Mouse (Mus musculus) CH12.LX (cell line): ENCODE measurements around the gene Ndufs4. TPM values are rescaled to one million over a fixed set of nuclear protein-coding genes. Genes with fewer than 3 reads are reported as not detected.

Experiments
- DNase-seq: peaks from one replicate; pipeline ENCODE4 v3.0.0-alpha.2; 2013; ENCODE audit errors: extremely low read depth
- H3K27ac ChIP-seq: 2 replicates; pipeline ENCODE4 v1.5.1; 2012; ENCODE audit warnings: low read depth, mild to moderate bottlenecking, control low read depth, moderate library complexity; ENCODE audit not compliant: insufficient read depth
- H3K27me3 ChIP-seq: replicated peaks from 2 replicates; pipeline ENCODE3; 2012; ENCODE audit warnings: inconsistent platforms
- H3K36me3 ChIP-seq, 2 experiments: replicated peaks in 1 of 2; 2 replicates each; pipeline versions ENCODE3 to v1.6.1; 2012; ENCODE audit warnings: inconsistent platforms in 1 of 2, low read length in 1 of 2, mild to moderate bottlenecking in 1 of 2, mixed read lengths in 1 of 2, moderate library complexity in 1 of 2; ENCODE audit not compliant: control insufficient read depth in 1 of 2, insufficient read depth in 1 of 2
- H3K4me1 ChIP-seq, 2 experiments: 2 replicates each; pipeline ENCODE4 v1.6.1; 2012; ENCODE audit warnings: inconsistent platforms in 1 of 2, moderate library complexity in 1 of 2; ENCODE audit not compliant: insufficient read depth in 2 of 2, control insufficient read depth in 1 of 2
- H3K4me2 ChIP-seq: 2 replicates; pipeline ENCODE4 v1.6.1; 2012; ENCODE audit warnings: low read depth, mild to moderate bottlenecking, control low read depth; ENCODE audit not compliant: poor library complexity, insufficient read depth, severe bottlenecking
- H3K4me3 ChIP-seq, 3 experiments: fragments of 150-350 bp in 1 of 3; sonication (generic) in 1 of 3; replicated peaks in 1 of 3; 2 replicates each; pipeline versions ENCODE3 to v1.5.1; 2011 to 2012; ENCODE audit warnings: low read depth in 2 of 3, low read length in 2 of 3, mild to moderate bottlenecking in 2 of 3, moderate library complexity in 2 of 3, control low read depth in 1 of 3, improper control_type of control experiment in 1 of 3, inconsistent platforms in 1 of 3, mixed read lengths in 1 of 3; ENCODE audit not compliant: poor library complexity in 1 of 3
- H3K79me2 ChIP-seq: replicated peaks from 2 replicates; pipeline ENCODE4 v1.6.1; 2012; ENCODE audit warnings: mild to moderate bottlenecking, moderate library complexity; ENCODE audit not compliant: control insufficient read depth, poor library complexity, insufficient read depth, severe bottlenecking; ENCODE audit errors: extremely low read depth
- H3K9ac ChIP-seq: 2 replicates; pipeline ENCODE4 v1.6.1; 2012; ENCODE audit warnings: low read depth, mild to moderate bottlenecking, control low read depth, moderate library complexity; ENCODE audit not compliant: insufficient read depth
- H3K9me3 ChIP-seq: replicated peaks from 2 replicates; pipeline ENCODE3; 2012; ENCODE audit warnings: low read length, inconsistent platforms, mixed read lengths
- BHLHE40 ChIP-seq: IDR thresholded peaks from 2 replicates; pipeline ENCODE4 v1.6.1; 2011; ENCODE audit warnings: mild to moderate bottlenecking, low read depth, low read length, improper control_type of control experiment
- E2F4 ChIP-seq: IDR thresholded peaks from 2 replicates; pipeline ENCODE4 v1.6.1; 2011; ENCODE audit warnings: low read depth, low read length, improper control_type of control experiment; ENCODE audit not compliant: insufficient replicate concordance
- ELF1 ChIP-seq: IDR thresholded peaks from 2 replicates; pipeline ENCODE4 v1.6.1; 2014; ENCODE audit warnings: low read depth, mild to moderate bottlenecking, inconsistent platforms, low read length, improper control_type of control experiment
- JUN ChIP-seq: IDR thresholded peaks from 2 replicates; pipeline ENCODE4 v1.6.1; 2011; ENCODE audit warnings: low read depth, mild to moderate bottlenecking, low read length, improper control_type of control experiment, moderate library complexity; ENCODE audit not compliant: insufficient read depth
- KAT2A ChIP-seq: IDR thresholded peaks from 2 replicates; pipeline ENCODE4 v1.6.1; 2012; ENCODE audit warnings: low read length, improper control_type of control experiment, inconsistent platforms; ENCODE audit not compliant: insufficient replicate concordance
- MEF2A ChIP-seq: IDR thresholded peaks from 2 replicates; pipeline ENCODE4 v1.6.1; 2014; ENCODE audit warnings: low read depth, mild to moderate bottlenecking, inconsistent platforms, low read length, improper control_type of control experiment, borderline replicate concordance
- MYC ChIP-seq: IDR thresholded peaks from 2 replicates; pipeline ENCODE4 v1.6.1; 2011; ENCODE audit warnings: low read depth, mild to moderate bottlenecking, improper control_type of control experiment, low read length
- RAD21 ChIP-seq: IDR thresholded peaks from 2 replicates; pipeline ENCODE4 v1.6.1; 2011; ENCODE audit warnings: low read depth, mild to moderate bottlenecking, low read length, improper control_type of control experiment, moderate library complexity
- TCF12 ChIP-seq: IDR thresholded peaks from 2 replicates; pipeline ENCODE4 v1.6.1; 2014; ENCODE audit warnings: low read depth, mild to moderate bottlenecking, inconsistent platforms, low read length, improper control_type of control experiment
- dilution Hi-C: fragments of 300-500 bp; cut with MboI; formaldehyde crosslinking; loops from 2 replicates; pipeline ENCODE4 v1.14.3; 2020; ENCODE audit warnings: low sequenced_read_pairs; ENCODE audit not compliant: extremely low pct_unique_long_range_greater_than_20kb, extremely low pct_ligation_motif_present
- in situ Hi-C: fragments of 300-500 bp; cut with MboI; formaldehyde crosslinking; loops from 3 replicates; pipeline ENCODE4 v1.14.3; 2019; ENCODE audit warnings: low sequenced_read_pairs, low pct_ligation_motif_present, low pct_unique_long_range_greater_than_20kb, mixed read lengths
- polyA plus RNA-seq: library from polyadenylated mRNA; unstranded; fragments of >175 nt; gene quantifications from 2 replicates; pipeline ENCODE4 v1.2.1, GENCODE M21; 2012; ENCODE audit warnings: low read depth; ENCODE audit not compliant: insufficient read length
- total RNA-seq, 2 experiments: library from RNA; depleted of rRNA; stranded (reverse); fragments of 300-350 nt in 1 of 2; fragments of >200 nt in 1 of 2; gene quantifications; 2 replicates each; pipeline ENCODE4 v1.2.3; 2012 to 2014

Ndufs4 gene
- total and polyA plus RNA-seq, 3 experiments: 108 to 218 (median 120) TPM

- Histone ChIP-seq H3K79me2 (no peaks in the 10 kb centered on the region), H3K4me2 (no peak overlapping the region), H3K9ac (no peak overlapping the region), H3K36me3 (peaks cover 0 to 3% of the 10 kb centered on the region in 2 experiments), H3K27me3 (no peaks in the 10 kb centered on the region)
- dilution Hi-C loops: no loop called here
- in situ Hi-C loops: no loop called here
- no peak for TF ChIP-seq RAD21
- TF ChIP-seq MYC: no peak
- TF ChIP-seq ELF1: no peak
- TF ChIP-seq, all 38 proteins: peak for 0
- DNase-seq: no peak
- Histone ChIP-seq H3K27ac (no peak overlapping the region), H3K4me3 (no peak overlapping the region), H3K9me3 (no peaks in the 10 kb centered on the region), H3K4me1 (peaks cover 0 to 4% of the 10 kb centered on the region in 2 experiments; a peak in 2 of 4 replicates)
Measured at GRCm38 (mm10) chr13:114277277-114277676, 110.8 kb downstream of the Ndufs4 start.

GRCm38 (mm10) chr13:114271410-114272105, 116.5 kb downstream of the Ndufs4 start:
- no peaks in the 10 kb centered on the region for H3K9me3 ChIP-seq
- no peak for DNase-seq
- dilution Hi-C loops (no loop called here), in situ Hi-C loops (no loop called here)
- H3K36me3 ChIP-seq: no peaks in the 10 kb centered on the region
- no peak overlapping the region for H3K4me2 ChIP-seq
- no peaks in the 10 kb centered on the region for H3K27me3 ChIP-seq
- peaks cover 2 to 23% of the 10 kb centered on the region in 2 experiments; a peak in 2 of 4 replicates for H3K4me1 ChIP-seq
- H3K4me3 ChIP-seq: no peak overlapping the region
- no peaks in the 10 kb centered on the region for H3K79me2 ChIP-seq
- H3K9ac ChIP-seq: no peak overlapping the region
- TF ChIP-seq E2F4: no peak
- TF ChIP-seq MEF2A: no peak
- no peak for TF ChIP-seq KAT2A
- no peak overlapping the region for H3K27ac ChIP-seq

- TF ChIP-seq TCF12 (no peak), BHLHE40 (no peak), JUN (no peak), MEF2A (no peak)
- in situ Hi-C loops (no loop called here), dilution Hi-C loops (no loop called here)
- H3K27me3 ChIP-seq: no peaks in the 10 kb centered on the region
- no peak overlapping the region for H3K9ac ChIP-seq
- H3K27ac ChIP-seq: no peak overlapping the region
- peaks cover 2 to 23% of the 10 kb centered on the region in 2 experiments; a peak in 2 of 4 replicates for H3K4me1 ChIP-seq
- no peaks in the 10 kb centered on the region for H3K9me3 ChIP-seq
- DNase-seq: no peak
- no peaks in the 10 kb centered on the region for H3K36me3 ChIP-seq
- no peaks in the 10 kb centered on the region for H3K79me2 ChIP-seq
- H3K4me3 ChIP-seq: no peak overlapping the region
- H3K4me2 ChIP-seq: no peak overlapping the region
Measured at GRCm38 (mm10) chr13:114267741-114268140, 120.3 kb downstream of the Ndufs4 start.
